Mouse (Mus musculus) embryo, embryonic 11 days (tissue): ENCODE measurements around the gene Megf6.
A peak's percentile ranks its signal among the peaks of the same experiment; 100 is the strongest.

Experiments
- DNase-seq: peaks from one replicate; pipeline ENCODE4 v3.0.0-alpha.2; 2015

The Megf6 gene

GRCm38 (mm10) chr4:154262071-154262470, 91.5 kb downstream of the Megf6 start:
- DNase-seq: peak; percentile 38

- no peak for DNase-seq
These were observed 97.0 kb downstream of the Megf6 start for GRCm38 (mm10) chr4:154267511-154267910.

- no peak for DNase-seq
These were observed 99.0 kb downstream of the Megf6 start for GRCm38 (mm10) chr4:154269520-154269919.

- DNase-seq: peak; percentile 81
These were observed 102.5 kb downstream of the Megf6 start for GRCm38 (mm10) chr4:154273000-154273399.

GRCm38 (mm10) chr4:154279481-154279880, 109.0 kb downstream of the Megf6 start:
- no peak for DNase-seq

- DNase-seq: no peak
These were observed 113.1 kb downstream of the Megf6 start for GRCm38 (mm10) chr4:154283671-154284070.

GRCm38 (mm10) chr4:154293735-154294201, 123.2 kb downstream of the Megf6 start:
- DNase-seq: no peak

GRCm38 (mm10) chr4:154294262-154294731, 123.8 kb downstream of the Megf6 start:
- DNase-seq: peak; percentile 32

- peak; percentile 65 for DNase-seq
These were observed 127.2 kb downstream of the Megf6 start for GRCm38 (mm10) chr4:154297761-154298160.

GRCm38 (mm10) chr4:154299541-154300271, 129.2 kb downstream of the Megf6 start:
- DNase-seq: peak; percentile 53

- DNase-seq: peak; percentile 70
These were observed 130.9 kb downstream of the Megf6 start, which contains the start of gene Arhgef16 for GRCm38 (mm10) chr4:154301466-154301881. Arhgef16 (minus strand) TSS chr4:154301676.

GRCm38 (mm10) chr4:154309131-154309530, 138.6 kb downstream of the Megf6 start:
- DNase-seq: no peak

- DNase-seq: no peak
These were observed 140.2 kb downstream of the Megf6 start for GRCm38 (mm10) chr4:154310576-154311262.

GRCm38 (mm10) chr4:154312143-154312812, 141.7 kb downstream of the Megf6 start:
- no peak for DNase-seq

GRCm38 (mm10) chr4:154312935-154313621, 142.5 kb downstream of the Megf6 start:
- DNase-seq: peak; percentile 31

GRCm38 (mm10) chr4:154313622-154313967, 143.1 kb downstream of the Megf6 start:
- no peak for DNase-seq
